Mouse (Mus musculus): Measurements from ENCODE around the gene Gm10260. TPM values are rescaled to one million over a fixed set of nuclear protein-coding genes. Genes with fewer than 3 reads are reported as not detected.

Gm10260 gene
- total and polyA plus RNA-seq, 2 experiments from 2014 or later, result 3.3 to 531 TPM

DNA sequence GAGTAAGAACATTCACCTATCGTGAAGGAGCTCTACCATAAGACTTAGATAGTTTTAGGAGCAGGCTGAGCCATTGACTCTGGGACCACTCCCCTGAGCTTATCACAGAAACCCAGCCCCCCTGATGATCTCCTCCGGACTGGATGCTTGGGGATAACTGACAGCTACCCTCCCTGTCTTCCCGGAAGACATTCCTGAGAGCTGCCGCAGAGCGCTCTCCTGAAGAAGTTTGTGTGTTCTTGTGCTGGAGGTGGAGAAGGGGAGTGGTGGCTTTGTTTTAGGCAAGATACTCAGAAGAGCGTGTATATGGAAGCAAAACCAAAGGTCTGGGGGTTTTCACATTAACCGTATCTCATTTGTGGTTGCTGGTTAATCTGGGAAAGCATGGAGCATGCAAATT lies 21.6 kb upstream of the Gm10260 start:
- no peak for ATAC-seq (ENCODE audit: insufficient read depth, low read depth)
- H3K27me3 ChIP-seq (ENCODE audit: control insufficient read depth, insufficient read depth, low read length), result no peaks in the 10 kb centered on the region
- H3K4me1 ChIP-seq (ENCODE audit: control insufficient read depth, insufficient read depth), result peaks cover 15% of the 10 kb centered on the region
- H3K9ac ChIP-seq (replicated peaks; ENCODE audit: low read depth, low read length), result no peak overlapping the region
- WGBS, result 47% methylated on average over 7 of the region's 7 CpGs
- H3K4me3 ChIP-seq (ENCODE audit: low read depth, low read length), result no peak overlapping the region
- H3K36me3 ChIP-seq (replicated peaks; ENCODE audit: control insufficient read depth, insufficient read depth, low read length), result no peaks in the 10 kb centered on the region
- DNase-seq (ENCODE audit: low spot score), result no peak
- no peaks in the 10 kb centered on the region for H3K9me3 ChIP-seq (replicated peaks; ENCODE audit: control insufficient read depth, low read length)
- H3K4me2 ChIP-seq (ENCODE audit: low read depth, low read length), result no peak overlapping the region
- no peak overlapping the region for H3K27ac ChIP-seq (ENCODE audit: low read depth)
- TF ChIP-seq CTCF (IDR thresholded peaks at IDR 0.05; ENCODE audit: low read depth) (no peak), EP300 (IDR thresholded peaks at IDR 0.05; ENCODE audit: low read depth) (no peak)

DNA sequence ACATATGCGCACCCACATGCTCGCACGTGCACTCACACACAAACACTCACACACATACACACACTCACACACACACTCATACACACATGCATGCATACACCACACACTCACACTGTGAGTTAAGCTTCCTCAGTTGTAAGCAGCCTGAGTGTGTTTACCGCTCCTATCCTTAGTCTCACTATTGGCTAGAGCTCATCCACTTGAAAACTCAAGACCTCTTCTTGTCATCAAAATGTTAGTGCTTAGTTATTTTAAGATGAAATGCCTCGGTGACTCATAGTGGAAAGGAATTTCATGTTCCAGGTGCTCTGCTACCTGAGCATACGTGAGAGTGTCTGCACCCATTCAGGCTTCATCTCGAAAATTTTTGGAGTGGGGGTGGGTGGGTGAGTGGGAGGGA lies 21.2 kb upstream of the Gm10260 start:
- H3K4me3 ChIP-seq (ENCODE audit: low read depth, low read length), result no peak overlapping the region
- no peaks in the 10 kb centered on the region for H3K9me3 ChIP-seq (replicated peaks; ENCODE audit: control insufficient read depth, low read length)
- DNase-seq (ENCODE audit: low spot score) (no peak), ATAC-seq (ENCODE audit: insufficient read depth, low read depth) (no peak)
- H3K27ac ChIP-seq (ENCODE audit: low read depth), result no peak overlapping the region
- no peak overlapping the region for H3K9ac ChIP-seq (replicated peaks; ENCODE audit: low read depth, low read length)
- 60% methylated on average over 7 of the region's 7 CpGs for WGBS
- H3K36me3 ChIP-seq (replicated peaks; ENCODE audit: control insufficient read depth, insufficient read depth, low read length), result no peaks in the 10 kb centered on the region
- no peaks in the 10 kb centered on the region for H3K27me3 ChIP-seq (ENCODE audit: control insufficient read depth, insufficient read depth, low read length)
- H3K4me1 ChIP-seq (ENCODE audit: control insufficient read depth, insufficient read depth), result peaks cover 19% of the 10 kb centered on the region
- no peak overlapping the region for H3K4me2 ChIP-seq (ENCODE audit: low read depth, low read length)
- TF ChIP-seq EP300 (IDR thresholded peaks at IDR 0.05; ENCODE audit: low read depth), result no peak
- TF ChIP-seq CTCF (IDR thresholded peaks at IDR 0.05; ENCODE audit: low read depth), result no peak

DNA sequence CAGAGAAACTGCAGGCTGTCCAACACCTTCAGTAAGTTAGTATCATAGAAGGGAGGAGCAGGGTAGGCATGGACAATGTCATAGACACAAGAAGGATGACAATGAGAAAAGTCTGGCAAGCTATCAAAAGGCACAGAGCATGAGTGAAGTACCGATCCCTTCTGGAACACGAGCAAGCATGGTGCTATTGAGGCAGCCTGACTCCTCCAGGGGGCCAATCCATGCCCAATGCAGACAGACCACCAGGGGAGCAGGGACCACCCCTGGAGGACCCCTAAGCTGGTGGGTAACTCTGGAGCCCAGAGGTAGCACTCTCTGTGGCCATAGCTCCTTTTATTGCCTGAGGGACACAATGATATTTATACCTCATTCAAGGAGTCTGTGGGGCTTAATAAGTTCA lies 20.1 kb upstream of the Gm10260 start:
- ATAC-seq (ENCODE audit: insufficient read depth, low read depth), result no peak
- no peak overlapping the region for H3K9ac ChIP-seq (replicated peaks; ENCODE audit: low read depth, low read length)
- H3K9me3 ChIP-seq (replicated peaks; ENCODE audit: control insufficient read depth, low read length), result no peaks in the 10 kb centered on the region
- no peak overlapping the region for H3K4me2 ChIP-seq (ENCODE audit: low read depth, low read length)
- TF ChIP-seq CTCF (IDR thresholded peaks at IDR 0.05; ENCODE audit: low read depth) (no peak), EP300 (IDR thresholded peaks at IDR 0.05; ENCODE audit: low read depth) (no peak)
- no peak for DNase-seq (ENCODE audit: low spot score)
- no peak overlapping the region for H3K27ac ChIP-seq (ENCODE audit: low read depth)
- H3K4me1 ChIP-seq (ENCODE audit: control insufficient read depth, insufficient read depth), result peaks cover 22% of the 10 kb centered on the region
- no peaks in the 10 kb centered on the region for H3K27me3 ChIP-seq (ENCODE audit: control insufficient read depth, insufficient read depth, low read length)
- no peak overlapping the region for H3K4me3 ChIP-seq (ENCODE audit: low read depth, low read length)
- H3K36me3 ChIP-seq (replicated peaks; ENCODE audit: control insufficient read depth, insufficient read depth, low read length), result no peaks in the 10 kb centered on the region
- 22% methylated on average over 2 of the region's 2 CpGs for whole genome bisulfite sequencing

DNA sequence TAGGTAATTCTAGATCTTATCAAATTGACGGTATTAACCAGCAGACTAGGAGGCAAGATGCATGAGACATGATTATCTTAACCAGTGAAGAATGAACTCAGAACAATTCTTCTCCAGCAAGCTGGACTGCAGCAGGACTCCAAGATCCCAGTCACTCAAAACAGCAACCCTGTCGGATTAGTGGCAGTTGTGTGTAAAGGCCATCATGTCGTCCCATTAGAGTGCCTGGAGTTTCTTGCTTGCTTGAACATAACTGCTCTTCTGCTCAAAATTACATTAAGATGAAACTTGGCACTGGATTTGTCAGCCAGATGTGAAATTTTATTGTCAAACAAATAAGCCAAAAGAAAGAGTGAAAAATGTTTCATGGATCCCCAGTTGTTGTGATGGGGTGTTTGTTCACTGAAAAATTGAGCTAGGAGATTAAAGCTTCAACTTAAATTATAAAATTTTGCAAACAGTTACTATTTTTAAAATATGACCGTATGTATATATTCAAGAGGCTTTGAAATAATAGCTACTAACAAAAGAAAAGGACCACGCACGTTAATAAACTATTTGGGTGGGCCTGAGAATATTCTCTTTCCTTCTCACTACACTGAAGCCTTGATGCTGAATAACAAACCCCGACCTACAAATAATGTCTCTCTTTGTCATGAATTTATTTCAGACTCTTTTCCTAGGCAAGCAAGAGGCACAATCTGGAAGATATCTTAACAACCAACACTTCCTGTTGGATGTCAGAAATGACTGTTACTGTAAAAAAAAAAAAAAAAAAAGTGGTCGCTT lies 19.4 kb upstream of the Gm10260 start:
- TF ChIP-seq EP300 (IDR thresholded peaks at IDR 0.05; ENCODE audit: low read depth) (no peak), CTCF (IDR thresholded peaks at IDR 0.05; ENCODE audit: low read depth) (no peak)
- DNase-seq (ENCODE audit: low spot score) (no peak), ATAC-seq (ENCODE audit: insufficient read depth, low read depth) (no peak)
- no peak overlapping the region for H3K4me3 ChIP-seq (ENCODE audit: low read depth, low read length)
- peaks cover 22% of the 10 kb centered on the region for H3K4me1 ChIP-seq (ENCODE audit: control insufficient read depth, insufficient read depth)
- no peaks in the 10 kb centered on the region for H3K9me3 ChIP-seq (replicated peaks; ENCODE audit: control insufficient read depth, low read length)
- H3K27me3 ChIP-seq (ENCODE audit: control insufficient read depth, insufficient read depth, low read length), result no peaks in the 10 kb centered on the region
- no peaks in the 10 kb centered on the region for H3K36me3 ChIP-seq (replicated peaks; ENCODE audit: control insufficient read depth, insufficient read depth, low read length)
- WGBS, result 72% methylated on average over 8 of the region's 8 CpGs
- no peak overlapping the region for H3K27ac ChIP-seq (ENCODE audit: low read depth)
- no peak overlapping the region for H3K4me2 ChIP-seq (ENCODE audit: low read depth, low read length)
- H3K9ac ChIP-seq (replicated peaks; ENCODE audit: low read depth, low read length), result no peak overlapping the region

DNA sequence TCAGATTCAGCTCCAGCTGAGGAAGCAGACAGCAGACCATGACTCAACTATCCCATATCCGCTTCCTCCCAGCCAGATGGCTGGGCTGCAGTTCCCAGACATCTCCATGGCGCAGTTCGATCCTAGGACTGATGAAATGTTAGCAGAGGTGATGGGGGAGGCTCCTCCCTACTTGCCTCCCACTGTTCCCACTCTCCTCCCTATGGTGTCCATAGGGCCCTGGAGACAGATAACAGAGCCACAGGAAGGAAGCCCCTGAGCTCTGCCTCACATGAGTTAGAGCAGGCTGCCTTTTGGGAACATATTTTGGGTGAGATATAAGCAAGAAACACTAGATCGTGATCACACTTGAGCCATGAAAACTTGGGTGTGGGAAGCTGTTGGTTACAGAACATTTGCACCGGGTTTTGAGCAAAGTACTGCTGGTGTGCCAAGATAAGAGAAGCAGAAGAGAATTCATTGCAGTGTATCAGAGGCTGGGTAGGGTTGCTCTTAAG lies 18.3 kb upstream of the Gm10260 start:
- H3K4me1 ChIP-seq (ENCODE audit: control insufficient read depth, insufficient read depth), result peaks cover 22% of the 10 kb centered on the region
- TF ChIP-seq CTCF (IDR thresholded peaks at IDR 0.05; ENCODE audit: low read depth) (no peak), EP300 (IDR thresholded peaks at IDR 0.05; ENCODE audit: low read depth) (no peak)
- H3K9me3 ChIP-seq (replicated peaks; ENCODE audit: control insufficient read depth, low read length), result no peaks in the 10 kb centered on the region
- DNase-seq (ENCODE audit: low spot score) (peak; percentile 25), ATAC-seq (ENCODE audit: insufficient read depth, low read depth) (no peak)
- H3K27ac ChIP-seq (ENCODE audit: low read depth), result no peak overlapping the region
- H3K9ac ChIP-seq (replicated peaks; ENCODE audit: low read depth, low read length), result no peak overlapping the region
- no peaks in the 10 kb centered on the region for H3K27me3 ChIP-seq (ENCODE audit: control insufficient read depth, insufficient read depth, low read length)
- no peaks in the 10 kb centered on the region for H3K36me3 ChIP-seq (replicated peaks; ENCODE audit: control insufficient read depth, insufficient read depth, low read length)
- H3K4me2 ChIP-seq (ENCODE audit: low read depth, low read length), result no peak overlapping the region
- 57% methylated on average over 5 of the region's 5 CpGs for WGBS
- H3K4me3 ChIP-seq (ENCODE audit: low read depth, low read length), result no peak overlapping the region
